Mouse (Mus musculus): ENCODE data around the gene Gm7903. TPM values are rescaled to one million over a fixed set of nuclear protein-coding genes. Genes with fewer than 3 reads are reported as not detected.

Gene Gm7903
- not detected in 2 replicates for polyA plus RNA-seq (2012; rRNA removed)

DNA sequence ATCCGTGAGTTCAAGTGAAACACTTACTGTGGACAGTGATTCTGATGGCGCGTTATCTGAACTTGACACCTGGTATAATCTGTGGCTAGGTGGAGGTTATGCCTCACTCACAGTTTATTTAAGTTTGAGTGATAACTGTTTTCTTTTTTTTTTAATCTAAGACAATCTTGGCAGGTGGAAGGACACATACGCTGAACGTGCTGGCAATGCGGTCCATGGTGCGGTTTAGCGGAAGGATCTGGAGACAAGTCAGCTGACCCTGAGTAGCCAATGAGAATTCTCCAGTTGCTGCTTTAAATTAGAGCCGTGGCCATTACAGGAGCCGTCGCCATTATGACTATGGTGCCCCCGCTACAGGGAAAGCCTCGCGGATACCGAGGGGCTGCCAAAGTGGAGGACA is at the start of gene Gm7903:
Gene Gm7903 (plus strand): TSS at position 301 of the 400 bp plus-strand sequence.

Other genes starting within 250 kb of the Gm7903 start
- 1.1 and 1.2 TPM in 2 replicates for gene Tceal6, start 223.1 kb upstream of the Gm7903 start, polyA plus RNA-seq (2012; rRNA removed)
- not detected in 2 replicates for gene Pramel3, start 131.5 kb upstream of the Gm7903 start, polyA plus RNA-seq (2012; rRNA removed)
- gene Gm5128, start 60.6 kb upstream of the Gm7903 start, polyA plus RNA-seq (2012; rRNA removed): not detected in 2 replicates
- gene AV320801, start 60.8 kb downstream of the Gm7903 start, polyA plus RNA-seq (2012; rRNA removed): not detected in 2 replicates
- gene Nxf7, start 164.9 kb downstream of the Gm7903 start, polyA plus RNA-seq (2012; rRNA removed): 0.34 and 0.45 TPM in 2 replicates
- gene Prame, start 193.9 kb downstream of the Gm7903 start, polyA plus RNA-seq (2012; rRNA removed): not detected in 2 replicates

Data from colon, adult 2 months (tissue).